Mouse (Mus musculus) bone marrow macrophage, adult 2 months (primary cell): ENCODE data around the gene Nsd1.

ENCODE experiments used
- CTCF ChIP-seq: IDR thresholded peaks from 2 replicates; pipeline ENCODE4 v1.5.1; 2012; ENCODE audit warnings: low read depth, mild to moderate bottlenecking, low read length, moderate library complexity
- POLR2A ChIP-seq: IDR thresholded peaks from 2 replicates; pipeline ENCODE4 v1.6.1; 2012; ENCODE audit warnings: mild to moderate bottlenecking, low read depth, low read length, borderline replicate concordance

DNA sequence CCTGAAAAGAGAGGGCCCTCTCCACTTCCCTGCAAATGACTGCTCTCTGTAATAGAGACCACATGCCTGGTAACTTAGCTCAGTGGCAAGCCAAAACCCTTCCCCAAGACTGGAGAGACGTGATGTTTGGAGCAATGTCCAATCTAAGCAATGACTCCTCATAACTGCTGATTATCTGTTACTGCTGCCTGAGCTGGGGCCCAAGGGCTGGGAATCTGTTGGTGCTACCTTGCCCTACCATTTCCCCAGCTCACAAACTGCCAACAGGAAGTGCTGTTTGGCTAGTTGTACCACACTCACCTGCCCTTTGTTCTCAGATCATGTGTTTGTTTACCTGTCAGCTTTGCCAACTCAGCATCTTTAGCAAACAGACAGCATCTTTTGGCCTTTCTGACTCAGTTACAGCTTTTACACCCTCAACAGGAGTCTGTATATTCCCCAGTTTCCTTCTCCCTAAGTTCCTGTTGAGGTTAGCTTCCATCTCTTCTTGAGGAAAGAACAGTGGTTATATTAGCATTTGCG, 105.4 kb downstream of the Nsd1 start:
- no peak for TF ChIP-seq CTCF
- no peak for TF ChIP-seq POLR2A
